Mouse (Mus musculus) hindbrain, embryonic 13.5 days (tissue): Measurements from ENCODE around the gene Bcl2a1d. TPM values are rescaled to one million over a fixed set of nuclear protein-coding genes. Genes with fewer than 3 reads are reported as not detected.
"Not testable (repeated sequence)": the region's sequence is repeated elsewhere in the genome, so short reads cannot be mapped to it uniquely, and the experiment has no call there.

ENCODE experiments used
- ATAC-seq: fragments of 200-750 bp; cut with Nextera tagmentation; 2 replicates; pipeline ENCODE4 v1.8.0; 2017; ENCODE audit warnings: moderate TSS enrichment; ENCODE audit not compliant: low FRiP score
- H3K27ac ChIP-seq: fragments of 300-500 bp; sonication (generic); 2 replicates; pipeline ENCODE4 v1.5.1; 2015; ENCODE audit warnings: inconsistent platforms, mild to moderate bottlenecking, moderate library complexity
- H3K27me3 ChIP-seq: fragments of 300-500 bp; sonication (generic); 2 replicates; pipeline ENCODE4 v1.6.1; 2015; ENCODE audit warnings: mild to moderate bottlenecking, inconsistent platforms
- H3K36me3 ChIP-seq: fragments of 300-500 bp; sonication (generic); 2 replicates; pipeline ENCODE4 v1.6.1; 2015; ENCODE audit warnings: mild to moderate bottlenecking, inconsistent platforms
- H3K4me1 ChIP-seq: fragments of 300-500 bp; sonication (generic); replicated peaks from 2 replicates; pipeline ENCODE4 v1.6.1; 2015; ENCODE audit warnings: inconsistent platforms
- H3K4me2 ChIP-seq: fragments of 300-500 bp; sonication (generic); 2 replicates; pipeline ENCODE4 v1.6.1; 2015; ENCODE audit warnings: inconsistent platforms, mild to moderate bottlenecking, moderate library complexity
- H3K4me3 ChIP-seq: fragments of 300-500 bp; sonication (generic); 2 replicates; pipeline ENCODE4 v1.5.1; 2015; ENCODE audit warnings: mild to moderate bottlenecking, inconsistent platforms
- H3K9ac ChIP-seq: fragments of 300-500 bp; sonication (generic); 2 replicates; pipeline ENCODE4 v1.6.1; 2015; ENCODE audit warnings: mild to moderate bottlenecking, inconsistent platforms
- H3K9me3 ChIP-seq: fragments of 300-500 bp; sonication (generic); 2 replicates; pipeline ENCODE4 v1.6.1; 2016; ENCODE audit warnings: inconsistent platforms
- WGBS: fragments of 180-500 bp; shearing (Covaris S2); methylation state at CpG from one replicate; pipeline ENCODE4 v1.1.7; 2015; 5-methylcytosine and 5-hydroxymethylcytosine counted together
- polyA plus RNA-seq: library from polyadenylated mRNA; unstranded; fragments of >200 nt; fragmentation: Nextera tagmentation; extraction: Ambion mirVana; gene quantifications from 2 replicates; pipeline ENCODE4 v1.2.1, GENCODE M21; 2015

The Bcl2a1d gene
- polyA plus RNA-seq, 1 experiment from 2014 or later, result not detected

DNA sequence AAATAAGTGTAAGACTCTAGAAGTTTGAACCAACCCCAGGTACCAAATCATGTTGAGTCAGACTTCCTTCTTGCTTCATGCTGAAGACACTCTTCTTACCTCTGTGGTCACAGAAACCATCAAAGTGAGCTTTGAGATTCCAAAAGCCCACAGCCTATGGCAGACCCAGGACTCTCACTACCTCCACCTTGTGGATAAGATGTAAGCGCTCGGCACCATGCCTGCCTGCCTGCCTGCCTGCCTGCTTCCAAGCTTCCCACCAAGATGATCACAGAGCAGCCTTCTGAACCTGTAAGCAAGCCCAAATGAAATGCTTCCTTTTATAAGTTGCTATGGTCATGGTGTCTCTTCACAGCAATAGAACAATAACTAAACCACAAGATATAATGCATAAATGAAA, 13.6 kb downstream of the Bcl2a1d start:
- H3K9ac ChIP-seq, H3K36me3 ChIP-seq, H3K27ac ChIP-seq, H3K4me3 ChIP-seq, H3K4me1 ChIP-seq, H3K4me2 ChIP-seq, H3K27me3 ChIP-seq, H3K9me3 ChIP-seq, ATAC-seq: not testable (repeated sequence)
- WGBS, result 24% methylated on average over 2 of the region's 2 CpGs

DNA sequence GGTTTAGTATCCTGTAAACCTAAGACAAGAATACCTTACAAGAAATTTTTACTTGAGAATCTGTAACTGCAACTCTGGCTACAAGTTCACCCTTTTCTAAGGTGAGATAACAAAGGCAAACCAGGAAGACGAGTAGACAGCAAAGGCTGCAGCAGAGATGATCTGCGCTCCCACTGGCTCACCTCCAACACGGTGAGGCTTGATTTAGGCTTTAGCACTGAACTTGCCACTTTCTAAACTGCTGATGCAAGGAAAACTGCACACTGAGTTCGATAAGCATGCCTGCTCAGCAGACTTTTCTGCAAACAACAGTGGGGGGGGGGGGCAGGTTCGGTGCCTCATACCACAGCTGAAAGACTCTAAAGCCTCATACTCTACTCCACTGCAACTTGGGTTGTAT, 17.2 kb downstream of the Bcl2a1d start:
- WGBS, result 89% methylated on average over 5 of the region's 5 CpGs
- H3K27me3 ChIP-seq, result not testable (repeated sequence)

DNA sequence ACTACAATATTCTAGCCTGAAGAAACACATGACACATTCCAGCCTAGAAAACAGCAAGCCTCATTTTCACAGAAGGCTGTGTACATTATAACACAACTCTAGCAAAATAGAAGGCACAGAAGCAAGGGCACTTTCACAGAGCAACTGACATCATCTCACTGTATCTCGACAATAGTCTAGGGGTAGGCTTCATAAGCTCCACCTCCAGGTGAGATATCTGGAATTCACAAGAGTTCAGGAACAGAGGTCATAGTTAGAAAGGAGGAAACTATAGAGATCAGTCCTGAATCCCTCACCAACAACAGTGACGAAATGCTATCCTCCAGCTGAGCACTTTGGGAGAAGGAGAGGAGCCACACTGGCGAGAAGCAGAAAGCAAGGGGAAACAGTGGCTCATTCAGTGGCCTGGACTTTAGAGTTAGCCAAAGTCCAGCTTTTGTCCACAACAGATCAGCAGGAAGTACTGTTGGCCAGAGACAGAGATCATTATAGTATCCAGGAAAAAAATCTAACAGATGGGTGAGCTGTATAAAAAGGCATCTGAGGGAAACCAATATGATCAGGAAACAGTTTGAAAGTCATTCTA, 19.5 kb downstream of the Bcl2a1d start:
- H3K27ac ChIP-seq, H3K9me3 ChIP-seq, H3K27me3 ChIP-seq, H3K9ac ChIP-seq, H3K36me3 ChIP-seq, H3K4me1 ChIP-seq, H3K4me3 ChIP-seq, ATAC-seq, H3K4me2 ChIP-seq: not testable (repeated sequence)
- 86% methylated on average over 3 of the region's 3 CpGs for WGBS

More for the DNA sequence above, 17.2 kb downstream of the Bcl2a1d start:
- H3K4me2 ChIP-seq, H3K27ac ChIP-seq, H3K9ac ChIP-seq, H3K4me1 ChIP-seq, ATAC-seq, H3K9me3 ChIP-seq, H3K36me3 ChIP-seq, H3K4me3 ChIP-seq: not testable (repeated sequence)

DNA sequence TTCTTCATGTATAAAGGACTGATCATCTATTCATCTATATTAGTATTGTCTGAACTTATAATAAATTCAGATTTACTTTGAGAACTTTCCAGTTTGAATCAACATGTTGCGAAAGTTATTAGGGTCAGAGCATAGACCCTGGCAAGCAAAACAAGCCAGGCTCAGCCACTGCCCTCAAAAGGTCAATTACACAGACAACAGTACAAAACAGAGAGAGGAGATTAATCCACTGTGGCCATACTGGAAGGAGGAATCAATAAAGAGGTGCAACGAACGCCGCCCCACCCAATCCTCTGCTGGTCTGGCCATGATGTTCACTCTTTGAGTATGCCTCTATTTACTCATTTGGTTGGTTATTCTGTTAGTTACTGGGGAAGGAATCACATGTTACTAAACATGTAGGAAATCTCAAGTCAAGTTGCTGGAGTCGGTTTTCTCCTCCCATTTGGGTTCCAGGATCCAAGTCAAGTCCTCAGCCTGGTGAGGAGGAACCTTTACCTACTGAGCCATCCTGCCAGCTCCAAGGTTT, 20.7 kb downstream of the Bcl2a1d start:
- H3K4me1 ChIP-seq, H3K27ac ChIP-seq, ATAC-seq, H3K9ac ChIP-seq, H3K36me3 ChIP-seq, H3K4me3 ChIP-seq, H3K4me2 ChIP-seq, H3K9me3 ChIP-seq, H3K27me3 ChIP-seq: not testable (repeated sequence)
- 87% methylated on average over 4 of the region's 5 CpGs for WGBS

- WGBS, result 88% methylated on average over 2 of the region's 2 CpGs
Observed at GRCm38 (mm10) chr9:88710439-88710838, 21.3 kb downstream of the Bcl2a1d start.

DNA sequence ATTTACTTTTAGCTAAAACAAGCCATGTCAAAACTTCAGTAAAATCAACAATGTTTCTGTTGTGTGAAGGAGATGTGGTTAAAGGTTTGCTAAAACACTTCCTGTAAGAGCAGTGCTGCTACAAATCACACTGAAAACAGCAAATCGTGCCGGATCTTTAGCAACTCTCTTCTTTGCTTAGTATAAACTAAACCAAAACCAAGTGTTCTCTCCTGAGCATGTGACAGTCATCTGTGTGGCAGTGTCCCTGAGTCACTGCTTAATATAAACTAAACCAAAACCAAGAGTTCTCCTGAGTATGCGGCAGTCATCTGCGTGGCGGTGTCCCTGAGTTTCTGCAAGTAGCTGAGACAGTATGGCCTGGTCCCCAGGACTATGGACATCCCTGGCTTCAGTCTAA, 21.9 kb downstream of the Bcl2a1d start:
- not testable (repeated sequence) for H3K4me3 ChIP-seq, H3K36me3 ChIP-seq, H3K9me3 ChIP-seq, H3K4me2 ChIP-seq, H3K27ac ChIP-seq, H3K4me1 ChIP-seq, ATAC-seq, H3K27me3 ChIP-seq, H3K9ac ChIP-seq
- WGBS, result 95% methylated on average over 5 of the region's 5 CpGs

More at GRCm38 (mm10) chr9:88710439-88710838, 21.3 kb downstream of the Bcl2a1d start:
- not testable (repeated sequence) for H3K4me3 ChIP-seq, H3K27ac ChIP-seq, H3K27me3 ChIP-seq, H3K9me3 ChIP-seq, H3K4me1 ChIP-seq, ATAC-seq, H3K9ac ChIP-seq, H3K4me2 ChIP-seq, H3K36me3 ChIP-seq

DNA sequence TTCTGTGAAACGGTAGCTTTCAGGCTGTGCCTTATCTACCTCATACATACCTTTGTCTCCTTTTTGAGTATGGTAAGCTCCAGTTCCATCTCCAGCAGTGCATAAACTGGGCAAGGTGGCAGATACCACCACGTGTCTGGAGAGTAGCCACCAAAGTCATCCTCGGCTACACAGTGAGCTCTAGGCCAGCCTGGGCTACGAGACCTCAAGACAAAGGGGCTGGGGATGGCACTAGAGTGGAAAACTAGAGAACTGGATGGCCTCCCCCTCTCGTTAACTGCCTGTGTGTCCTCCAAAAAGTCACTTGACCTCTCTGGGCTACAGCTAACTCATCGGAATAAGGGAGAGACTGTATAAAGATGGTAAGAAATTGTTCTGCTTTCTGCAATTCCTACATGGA, 22.4 kb downstream of the Bcl2a1d start:
- Histone ChIP-seq H3K27me3 (no peaks in the 10 kb centered on the region), H3K4me3 (no peak overlapping the region), H3K9ac (no peak overlapping the region), H3K36me3 (0 out of 2 replicates have a peak, but pooled peaks cover 3% of the 10 kb centered on the region), H3K4me2 (no peak overlapping the region), H3K9me3 (no peaks in the 10 kb centered on the region), H3K27ac (no peak overlapping the region), H3K4me1 (no peaks in the 10 kb centered on the region)
- 95% methylated on average over 6 of the region's 6 CpGs for whole genome bisulfite sequencing
- no peak for ATAC-seq

DNA sequence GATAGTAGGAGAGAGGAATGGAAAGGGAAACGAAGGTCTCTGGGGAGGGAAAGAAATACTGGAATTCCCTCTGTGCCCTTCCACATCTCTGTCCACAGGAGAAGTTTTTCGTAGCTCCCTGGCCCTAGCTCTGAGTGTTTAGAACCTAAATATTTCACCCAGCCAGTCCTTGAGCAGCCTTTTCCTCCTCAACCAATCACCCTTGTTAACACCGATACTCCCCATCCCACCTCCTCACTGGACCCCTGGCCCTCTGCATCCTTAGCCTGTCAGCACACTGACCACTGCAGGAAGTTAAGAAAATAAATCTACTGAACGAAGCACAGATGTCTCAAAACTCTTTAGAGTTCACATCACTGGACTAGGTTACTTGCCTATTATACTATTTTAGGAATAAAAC, 25.0 kb downstream of the Bcl2a1d start:
- no peak overlapping the region for H3K27ac ChIP-seq
- 0 out of 2 replicates have a peak, but pooled peaks cover 3% of the 10 kb centered on the region for H3K36me3 ChIP-seq
- H3K4me1 ChIP-seq, result no peaks in the 10 kb centered on the region
- H3K4me2 ChIP-seq, result no peak overlapping the region
- no peaks in the 10 kb centered on the region for H3K27me3 ChIP-seq
- no peak overlapping the region for H3K9ac ChIP-seq
- 79% methylated on average over 4 of the region's 4 CpGs for WGBS
- no peak overlapping the region for H3K4me3 ChIP-seq
- ATAC-seq, result no peak
- H3K9me3 ChIP-seq, result no peaks in the 10 kb centered on the region

DNA sequence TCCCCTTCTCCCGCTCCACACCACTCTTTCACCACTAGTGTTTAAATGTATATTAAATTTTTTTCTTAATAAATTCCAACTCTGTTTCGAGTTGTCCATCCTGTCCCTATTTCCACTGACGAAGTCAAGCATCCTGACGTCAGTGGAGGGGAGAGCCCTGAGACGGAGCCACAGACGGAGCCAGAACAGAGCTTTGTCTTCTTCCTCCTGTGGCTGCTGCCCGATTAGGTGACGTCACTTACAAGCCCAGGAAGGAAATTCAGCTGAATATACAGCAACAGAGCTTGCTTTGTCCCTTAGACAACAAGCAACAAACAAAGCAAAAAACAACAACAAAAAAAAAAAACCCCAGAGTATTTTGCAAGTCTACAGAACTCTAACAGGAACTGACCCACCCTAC, 26.6 kb downstream of the Bcl2a1d start:
- H3K9ac ChIP-seq, result not testable (repeated sequence)

DNA sequence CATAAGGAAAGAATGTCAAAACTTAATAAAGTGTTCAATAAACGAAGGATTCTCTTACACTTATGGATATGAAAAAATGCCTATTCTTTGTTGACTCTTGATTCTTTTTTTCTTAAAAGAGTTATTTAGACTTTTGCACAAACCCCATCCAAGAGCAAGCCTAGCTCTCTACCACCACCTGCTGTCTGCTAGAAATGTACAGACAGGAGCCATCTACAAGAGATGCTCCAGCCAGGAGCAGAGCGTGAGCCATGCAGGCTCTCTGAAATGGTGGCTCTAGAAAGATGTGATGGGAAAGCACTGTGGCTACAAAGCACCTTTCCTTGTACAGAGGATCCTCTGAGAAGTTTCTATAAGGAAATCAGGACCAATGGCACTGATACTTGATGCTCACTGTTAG, 33.0 kb downstream of the Bcl2a1d start:
- H3K27ac ChIP-seq, H3K9ac ChIP-seq, H3K4me3 ChIP-seq, H3K4me2 ChIP-seq, H3K27me3 ChIP-seq, H3K36me3 ChIP-seq, H3K4me1 ChIP-seq, ATAC-seq, H3K9me3 ChIP-seq: not testable (repeated sequence)
- WGBS, result 100% methylated on average over 1 of the region's 2 CpGs

More for the DNA sequence above, 26.6 kb downstream of the Bcl2a1d start:
- H3K27ac ChIP-seq, H3K27me3 ChIP-seq, ATAC-seq, H3K9me3 ChIP-seq, H3K4me1 ChIP-seq, H3K4me2 ChIP-seq, H3K36me3 ChIP-seq, H3K4me3 ChIP-seq: not testable (repeated sequence)
- WGBS, result 84% methylated on average over 8 of the region's 8 CpGs

DNA sequence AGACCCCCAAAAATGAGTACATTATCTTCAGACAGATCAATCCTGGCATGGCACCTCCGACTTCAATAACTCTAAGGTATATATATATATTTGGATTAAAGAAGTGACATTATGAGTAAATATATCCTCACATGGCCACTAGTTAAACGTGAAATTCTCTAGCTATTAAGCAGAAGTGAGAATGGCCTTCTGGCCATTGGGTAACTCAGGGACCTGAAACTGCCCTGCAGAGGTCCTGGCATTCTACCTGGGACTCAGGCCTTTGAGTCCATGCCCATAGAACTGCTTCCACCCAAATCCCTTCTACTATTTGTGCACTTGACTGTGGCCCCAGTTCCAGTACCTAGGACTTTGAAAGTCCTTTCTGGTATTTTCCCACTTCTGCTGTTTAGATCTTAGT, 40.4 kb downstream of the Bcl2a1d start:
- not testable (repeated sequence) for H3K27me3 ChIP-seq, ATAC-seq, H3K4me1 ChIP-seq, H3K9me3 ChIP-seq, H3K4me2 ChIP-seq, H3K9ac ChIP-seq, H3K4me3 ChIP-seq, H3K27ac ChIP-seq, H3K36me3 ChIP-seq
- whole genome bisulfite sequencing, result 84% methylated on average over 2 of the region's 2 CpGs

- H3K9ac ChIP-seq, H3K27me3 ChIP-seq, H3K4me2 ChIP-seq, H3K4me3 ChIP-seq, H3K9me3 ChIP-seq, H3K36me3 ChIP-seq, ATAC-seq, H3K4me1 ChIP-seq, H3K27ac ChIP-seq: not testable (repeated sequence)
- 81% methylated on average over 3 of the region's 3 CpGs for WGBS
Observed at GRCm38 (mm10) chr9:88689451-88689850, 42.3 kb downstream of the Bcl2a1d start.

- not testable (repeated sequence) for H3K36me3 ChIP-seq, H3K4me3 ChIP-seq, H3K9me3 ChIP-seq, H3K9ac ChIP-seq, H3K27me3 ChIP-seq, H3K27ac ChIP-seq, ATAC-seq, H3K4me2 ChIP-seq, H3K4me1 ChIP-seq
- WGBS, result 92% methylated on average over 1 of the region's 1 CpGs
Observed at GRCm38 (mm10) chr9:88686719-88687118, 45.0 kb downstream of the Bcl2a1d start.
